Mouse (Mus musculus) adrenal gland, postnatal 14 days (tissue): ENCODE results near the gene Neb. TPM values are rescaled to one million over a fixed set of nuclear protein-coding genes. Genes with fewer than 3 reads are reported as not detected.

ENCODE experiments used
- DNase-seq: peaks from one replicate; pipeline ENCODE4 v3.0.0; 2021; ENCODE audit warnings: mixed read lengths
- total RNA-seq: library from RNA; stranded (reverse); gene quantifications from 2 replicates; pipeline ENCODE4 v1.2.3, GENCODE M21; 2021

Neb gene
- total RNA-seq, 1 experiment from 2014 or later: 1.4 TPM

DNA sequence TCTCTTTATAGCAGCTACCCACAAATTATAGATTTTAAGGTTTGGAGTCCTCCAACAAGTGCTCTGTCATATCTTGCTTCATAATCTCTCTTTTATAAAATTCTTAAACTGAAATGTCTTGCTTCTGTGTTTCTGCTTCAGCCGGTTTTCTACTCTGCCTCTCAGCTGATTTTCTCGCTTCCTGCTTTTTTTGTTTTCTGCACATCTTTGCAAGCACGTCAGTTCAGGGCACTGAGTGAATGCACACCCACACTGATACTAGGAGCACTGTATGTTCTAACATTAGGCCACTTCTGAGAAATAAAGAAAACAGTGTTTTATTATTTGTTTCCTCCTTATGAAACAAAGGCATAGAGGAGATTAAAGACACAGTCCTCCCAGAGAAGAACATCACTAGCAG is 73.7 kb downstream of the Neb start:
- no peak for DNase-seq

DNA sequence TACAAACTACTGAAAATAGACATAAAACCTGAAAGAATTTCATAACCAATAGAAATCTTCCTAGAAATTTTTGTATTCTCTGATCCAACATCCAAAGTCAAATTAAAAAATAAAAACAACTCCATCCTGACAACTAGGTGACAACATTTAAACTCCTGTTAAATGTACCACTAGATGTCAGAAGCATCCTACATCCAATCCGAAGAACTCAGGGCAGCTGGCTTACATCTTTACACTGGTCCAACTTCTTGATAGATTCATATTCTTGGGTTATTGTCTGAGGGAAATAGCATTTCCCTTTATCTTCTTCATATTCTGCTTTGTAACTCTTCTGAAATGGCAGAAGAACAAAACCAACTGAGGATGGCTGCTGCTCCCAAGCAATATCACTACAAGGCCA is 74.9 kb downstream of the Neb start:
- DNase-seq: no peak

DNA sequence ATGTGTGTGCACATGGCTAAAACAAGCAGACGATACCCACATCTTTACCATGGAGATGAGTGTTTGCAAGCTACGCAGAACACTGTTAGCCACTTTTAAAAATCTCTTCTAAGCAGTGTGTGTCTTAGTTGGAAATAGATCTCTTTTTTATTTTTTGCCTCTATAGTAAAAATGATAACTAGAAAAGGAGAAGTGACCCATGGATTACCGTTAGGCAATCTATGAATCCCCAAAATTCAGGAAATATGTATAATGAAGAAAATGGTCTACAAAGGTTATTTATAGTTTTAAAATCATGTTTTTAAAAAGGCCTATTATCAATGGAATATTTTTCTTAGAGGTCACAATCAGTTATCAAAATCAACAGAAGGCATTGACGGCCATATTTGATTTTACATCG is 80.3 kb downstream of the Neb start:
- DNase-seq: no peak

DNA sequence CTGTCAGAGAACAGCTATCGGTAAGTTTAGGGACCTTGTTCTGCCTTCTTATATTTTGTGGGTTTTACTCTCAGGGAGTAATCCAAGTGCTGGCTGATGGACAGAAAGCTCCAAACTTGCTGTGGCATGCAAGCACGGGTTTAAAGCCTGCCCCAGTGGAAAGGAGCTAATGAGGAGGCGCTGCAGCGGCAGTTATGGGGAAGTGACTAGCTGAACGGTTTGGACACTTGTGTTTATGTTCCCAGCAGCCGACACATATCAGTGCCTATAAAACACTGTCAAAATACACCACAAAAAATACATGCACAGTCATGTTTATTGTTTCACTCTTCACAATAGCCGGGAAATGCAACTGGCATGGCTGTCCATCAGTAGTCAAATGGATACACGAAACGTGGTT is 81.5 kb downstream of the Neb start:
- no peak for DNase-seq

DNA sequence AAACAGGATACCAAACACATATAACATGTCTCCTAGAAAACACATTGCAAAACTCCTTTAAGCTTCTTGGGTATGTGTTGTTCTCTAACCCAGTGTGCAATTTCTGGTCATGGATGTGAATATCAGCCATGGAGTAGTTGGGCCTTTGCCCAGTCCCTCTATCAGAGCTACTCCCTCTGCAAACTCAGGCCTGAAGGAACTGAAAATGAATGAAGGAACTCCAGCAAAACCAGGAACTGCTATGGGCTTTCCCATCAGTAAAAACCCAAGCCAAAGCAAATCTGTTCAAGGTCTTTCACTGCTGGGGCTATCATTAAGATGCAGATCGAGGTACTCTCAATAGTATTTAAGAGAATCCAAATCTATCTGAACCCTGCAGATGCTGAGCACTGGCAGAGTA is 90.8 kb downstream of the Neb start:
- no peak for DNase-seq

DNA sequence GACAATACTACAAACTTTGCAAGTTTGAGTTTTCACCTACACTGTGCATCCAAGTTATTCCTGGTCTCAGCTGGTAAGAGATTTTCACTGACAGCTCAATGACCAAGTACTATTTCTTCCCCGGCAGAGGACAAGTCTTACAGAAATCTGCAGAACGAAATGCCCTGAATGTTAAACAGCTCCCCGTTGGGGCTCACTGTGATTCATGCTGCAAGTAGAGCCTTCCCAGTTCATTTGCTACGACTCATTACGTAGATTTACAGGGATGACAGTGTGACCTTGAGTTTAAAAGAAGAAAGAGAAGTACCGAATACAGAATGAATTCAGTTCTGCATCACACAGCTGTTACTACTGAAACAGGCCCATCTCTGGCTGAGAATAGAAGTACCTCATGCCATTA is 91.9 kb downstream of the Neb start:
- peak; percentile 27 for DNase-seq

DNA sequence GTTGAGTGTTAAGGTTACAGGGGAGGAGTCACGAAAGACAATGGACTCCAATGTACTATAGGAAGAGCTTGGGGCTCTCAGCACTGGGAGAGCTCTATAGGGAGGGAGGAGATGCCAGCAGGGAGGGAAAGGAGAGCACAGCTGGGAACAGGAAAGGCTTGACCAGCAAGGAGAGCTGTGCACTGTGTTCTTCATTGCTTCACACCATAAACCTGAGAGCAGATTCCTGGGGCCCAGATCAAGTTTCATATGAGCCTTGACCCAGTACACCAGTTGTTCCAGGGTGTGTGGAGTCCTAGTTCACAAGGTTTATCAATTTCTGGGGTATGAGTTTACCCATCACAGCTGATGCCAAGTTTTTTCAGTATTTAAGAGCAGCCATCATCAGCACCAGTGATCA is 106.1 kb downstream of the Neb start:
- DNase-seq: no peak

DNA sequence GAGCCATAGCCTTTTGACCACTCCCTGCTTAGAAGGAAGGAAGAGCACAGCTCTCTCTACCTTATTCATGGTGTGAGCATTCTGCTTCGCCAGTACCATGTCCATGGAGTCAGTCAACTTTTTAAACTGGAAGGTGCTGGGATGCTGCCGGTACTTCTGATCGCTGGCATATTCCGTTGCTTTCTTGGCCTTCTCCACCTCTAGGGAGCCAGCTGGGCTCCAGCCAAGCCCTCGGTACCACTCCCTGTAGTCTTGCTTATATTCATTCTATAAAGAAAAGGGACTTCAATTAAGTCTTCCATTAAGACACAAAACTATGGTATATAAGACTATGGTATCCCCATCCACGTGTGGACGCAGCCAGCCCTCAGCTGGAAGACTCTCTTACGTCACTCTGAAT is 107.4 kb downstream of the Neb start:
- DNase-seq: no peak

DNA sequence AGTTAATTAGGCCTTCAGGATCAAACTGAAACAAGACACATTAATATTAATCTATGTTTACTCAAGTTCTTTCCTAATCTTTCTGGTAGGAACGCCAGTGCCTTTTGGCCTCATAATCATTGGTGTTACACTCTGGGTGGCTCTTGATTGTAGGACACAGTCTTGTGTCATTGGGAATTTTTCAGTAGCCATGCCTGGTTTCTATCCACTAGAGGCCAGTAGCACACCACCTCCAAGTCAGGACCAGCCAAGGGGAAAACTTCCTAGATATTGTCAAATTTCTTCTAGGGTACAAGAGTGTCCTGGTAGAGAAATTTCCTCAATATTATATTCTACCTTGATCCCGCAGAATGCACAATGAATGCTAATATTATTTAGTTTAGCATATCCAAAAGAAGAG is 116.1 kb downstream of the Neb start:
- DNase-seq: peak; percentile 30

DNA sequence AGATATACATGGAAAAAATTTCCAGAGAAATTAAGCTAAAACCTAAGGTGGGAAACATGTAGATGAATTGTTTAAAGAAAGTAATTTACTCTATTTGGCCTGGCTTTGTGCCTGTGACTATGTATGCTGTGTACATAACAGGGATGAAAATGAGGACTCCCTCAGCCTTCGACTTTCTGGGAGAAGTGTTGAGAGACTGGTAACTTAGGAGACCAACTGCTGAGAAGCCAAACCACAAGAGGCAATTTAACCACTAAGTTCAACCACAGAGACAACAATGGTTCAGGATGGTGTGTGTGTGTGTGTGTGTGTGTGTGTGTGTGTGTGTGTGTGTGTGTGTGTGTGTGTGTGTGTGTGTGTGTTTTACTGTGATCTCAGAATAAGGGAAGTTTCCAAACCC is 126.2 kb downstream of the Neb start:
- DNase-seq: no peak

DNA sequence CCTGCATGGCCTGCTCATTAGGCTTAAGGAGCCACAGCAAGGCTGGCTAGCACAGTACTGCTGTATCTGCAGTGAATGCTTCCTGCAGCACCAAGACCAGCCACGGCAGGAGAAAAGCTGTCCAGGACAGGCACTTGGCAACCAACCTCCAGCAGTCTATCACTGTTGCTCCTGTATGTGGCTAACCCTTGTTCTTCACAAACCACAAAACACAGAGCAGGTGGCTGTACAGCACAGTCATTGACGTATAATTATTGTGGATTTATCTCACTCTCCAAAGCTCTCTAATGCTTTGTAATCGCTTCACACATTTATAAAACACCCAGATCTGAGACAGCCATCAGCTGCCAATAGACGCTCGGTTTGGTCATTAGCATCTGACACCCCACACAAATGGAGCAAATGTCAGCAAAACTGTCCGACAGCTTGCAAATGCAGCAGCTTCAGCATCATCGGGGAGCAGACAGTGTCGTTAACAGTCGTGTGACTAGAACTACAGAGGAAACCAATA is 129.9 kb downstream of the Neb start:
- no peak for DNase-seq

DNA sequence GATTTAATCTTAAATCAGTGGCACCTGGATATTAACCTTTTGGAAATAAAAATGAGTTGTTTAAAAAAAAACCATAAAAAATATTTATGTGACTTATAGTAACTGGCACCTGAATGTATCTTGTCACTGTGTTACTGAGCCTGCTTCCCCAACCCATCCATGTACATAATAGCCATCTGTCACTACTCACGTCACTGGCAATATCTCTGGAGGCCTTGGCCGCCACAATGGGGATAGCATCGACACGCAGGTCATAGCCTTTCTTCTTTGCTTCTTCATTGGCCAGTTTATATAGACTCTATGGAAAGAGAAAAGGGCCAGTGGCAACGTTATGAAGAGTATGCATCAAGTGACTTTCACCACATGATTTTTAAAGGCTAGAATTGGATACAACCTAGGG is 133.2 kb downstream of the Neb start:
- DNase-seq: no peak

DNA sequence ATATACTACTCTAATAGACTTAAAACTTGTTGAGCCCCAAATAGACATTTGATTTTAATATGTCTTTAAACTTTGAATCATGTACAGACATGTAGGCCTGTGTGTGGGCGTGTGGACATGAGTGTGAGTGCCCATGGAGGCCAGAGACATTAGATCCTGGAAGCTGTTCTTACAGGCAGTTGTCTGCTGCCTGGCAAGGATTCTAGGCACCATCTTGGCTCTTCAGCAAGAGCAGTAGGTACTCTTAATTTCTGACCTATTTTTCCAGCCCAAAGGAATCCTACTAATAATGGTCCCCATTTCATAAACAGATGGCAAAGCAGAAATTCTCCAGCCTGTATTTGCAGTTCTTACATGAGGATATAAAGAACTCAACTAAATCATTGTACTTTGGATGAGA is 135.6 kb downstream of the Neb start:
- DNase-seq: no peak

DNA sequence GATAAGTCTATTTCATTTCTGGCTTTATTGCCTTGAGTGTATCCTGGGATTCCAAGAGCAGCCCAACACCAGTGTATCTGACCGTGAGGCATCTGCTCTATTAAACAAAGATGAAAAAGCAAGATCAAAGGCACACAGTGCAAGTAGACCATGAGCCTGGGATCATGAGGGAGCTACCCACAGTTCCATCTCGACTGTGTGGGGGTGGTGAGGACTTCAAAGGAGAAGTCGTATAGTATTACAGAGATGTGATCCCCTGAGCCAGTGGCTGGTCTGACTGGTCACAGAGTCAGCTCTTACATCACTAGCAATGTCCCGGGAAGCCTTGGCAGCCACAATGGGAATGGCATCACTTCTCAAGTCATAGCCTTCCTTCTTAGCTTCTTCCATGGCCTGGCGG is 140.4 kb downstream of the Neb start:
- no peak for DNase-seq

DNA sequence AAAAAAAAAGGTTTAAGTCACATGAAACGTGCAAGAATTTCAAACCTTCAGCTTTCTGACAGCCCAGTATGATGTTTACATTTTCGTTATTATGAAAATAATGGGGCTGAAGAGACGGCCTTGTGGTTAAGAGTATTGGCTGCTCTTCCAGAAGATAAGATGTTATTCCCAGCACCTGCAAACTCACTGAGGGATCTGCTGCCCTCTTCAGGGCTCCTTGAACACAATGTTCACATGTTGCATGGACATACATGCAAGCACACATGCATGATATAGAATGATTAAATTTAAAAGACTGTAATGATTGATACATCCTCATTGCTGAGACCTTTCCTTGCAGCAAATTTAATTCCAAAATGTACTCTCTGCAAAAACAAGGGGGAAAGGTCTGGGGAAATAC is 150.7 kb downstream of the Neb start:
- no peak for DNase-seq

DNA sequence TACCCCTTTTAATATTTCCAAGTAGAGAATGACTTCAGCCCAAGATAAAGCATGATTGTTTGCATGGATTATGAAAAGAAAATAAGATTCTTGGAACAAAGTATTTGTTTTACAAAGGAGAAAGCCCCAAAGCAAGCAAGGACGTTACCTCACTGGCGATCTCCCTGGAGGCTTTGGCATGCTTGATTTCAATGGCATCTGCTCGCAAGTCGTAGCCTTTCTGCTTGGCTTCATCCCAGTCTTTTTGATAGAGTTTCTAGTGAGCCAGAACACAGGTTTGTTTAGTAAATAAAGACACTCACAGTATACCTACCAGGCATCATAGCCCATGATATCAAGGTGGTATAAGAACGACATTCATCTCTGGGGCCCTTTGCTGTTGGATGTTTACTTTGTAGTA is 153.9 kb downstream of the Neb start:
- DNase-seq: no peak

DNA sequence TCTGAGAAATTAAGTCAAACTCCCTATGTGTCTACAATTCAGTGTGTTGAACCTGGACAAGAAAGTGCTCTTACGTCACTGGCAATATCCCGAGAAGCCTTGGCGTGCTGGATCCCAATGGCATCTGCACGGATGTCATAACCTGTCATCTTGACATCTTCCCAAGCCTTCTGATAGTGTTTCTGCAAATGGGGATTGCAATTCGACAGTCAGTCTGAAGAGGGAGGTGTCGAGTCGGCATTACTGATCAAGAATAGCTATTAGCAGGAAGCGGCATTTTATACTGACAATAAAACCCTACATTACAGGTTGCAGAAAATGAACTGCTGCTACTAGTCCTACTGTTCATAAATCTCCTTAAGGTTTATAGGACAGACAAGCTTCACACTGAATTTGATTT is 158.2 kb downstream of the Neb start:
- peak; percentile 21 for DNase-seq

DNA sequence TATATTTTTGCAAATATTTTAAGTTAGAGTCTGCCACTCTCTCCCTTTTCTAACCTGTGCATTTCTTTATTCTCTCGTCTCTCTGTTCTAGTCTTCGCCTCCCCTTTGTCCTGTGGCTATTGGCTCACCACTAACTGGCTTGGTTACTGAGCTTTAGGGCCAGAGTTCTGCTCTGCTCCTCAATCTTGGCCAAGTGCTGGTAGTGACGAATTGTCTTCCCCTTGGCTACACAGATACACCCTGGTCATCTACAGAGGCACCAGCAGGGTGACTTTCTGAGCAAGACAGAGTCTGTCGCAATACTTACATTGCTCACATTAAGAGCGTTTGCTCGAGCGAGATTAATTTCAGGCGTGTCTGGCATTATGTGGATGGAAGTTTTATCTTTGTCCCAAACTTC is 162.3 kb downstream of the Neb start:
- DNase-seq: no peak

DNA sequence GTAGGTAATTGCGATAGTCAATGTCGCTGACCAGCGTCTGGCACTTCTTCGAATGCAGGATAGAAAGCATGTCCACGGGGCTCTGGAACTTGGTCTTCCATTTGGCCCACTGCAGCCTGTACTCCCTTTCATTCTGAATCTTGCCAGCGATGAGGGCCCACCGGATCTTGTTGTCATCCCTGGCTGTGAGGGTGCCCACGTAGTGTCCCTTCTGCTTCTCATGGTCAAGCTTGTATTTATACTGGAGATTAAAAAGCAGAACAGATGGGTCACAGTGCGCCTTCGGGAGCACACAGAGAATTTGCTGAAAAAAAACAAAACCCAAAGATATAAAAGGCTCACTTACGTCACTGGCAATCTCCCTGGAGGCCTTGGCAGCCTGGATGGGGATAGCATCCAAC is 165.7 kb downstream of the Neb start:
- no peak for DNase-seq

DNA sequence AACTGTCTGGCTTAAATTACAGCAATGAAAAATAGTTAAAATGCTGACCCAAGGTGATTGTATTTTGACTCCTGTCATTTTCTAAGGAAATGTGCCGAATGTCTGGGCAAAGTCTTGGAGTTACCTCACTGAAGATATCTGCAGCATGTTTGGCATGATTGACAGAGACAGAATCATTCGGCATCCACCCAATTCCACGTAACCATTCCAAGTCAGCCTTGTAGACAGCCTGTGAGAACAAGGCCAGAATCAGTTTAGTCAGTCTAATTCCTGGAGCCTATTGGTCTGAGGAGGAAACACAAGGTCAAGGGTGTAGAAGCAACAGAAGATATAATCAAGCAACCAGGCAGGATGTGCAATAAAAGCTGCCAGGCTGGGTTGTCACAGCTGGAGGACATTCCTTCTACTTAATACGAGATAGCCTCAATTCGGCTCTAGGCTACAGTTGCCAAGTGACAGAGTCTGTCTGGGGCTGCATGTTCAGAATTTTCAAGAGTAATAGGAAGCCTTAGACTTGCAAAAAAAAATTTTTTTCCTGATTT is 166.8 kb downstream of the Neb start:
- peak; percentile 27 for DNase-seq

DNA sequence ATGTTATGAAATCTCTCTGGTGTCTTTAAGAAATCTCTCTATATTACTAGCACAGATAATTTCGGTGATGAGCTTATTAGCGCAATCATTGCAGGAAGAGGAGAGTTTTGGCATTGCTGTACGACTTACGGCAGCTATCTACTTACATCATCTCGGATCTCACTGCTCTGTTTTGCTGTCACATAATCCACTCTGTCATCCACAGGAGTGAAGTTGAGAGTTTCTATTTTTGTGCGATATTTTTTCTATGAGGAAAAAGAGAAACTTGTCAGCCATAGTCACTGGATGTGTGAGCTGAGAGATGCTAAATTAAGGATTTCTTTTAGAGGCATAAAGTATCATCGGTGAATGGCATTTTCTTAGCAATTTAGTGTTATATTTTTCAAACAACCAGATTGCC is 167.6 kb downstream of the Neb start:
- no peak for DNase-seq

DNA sequence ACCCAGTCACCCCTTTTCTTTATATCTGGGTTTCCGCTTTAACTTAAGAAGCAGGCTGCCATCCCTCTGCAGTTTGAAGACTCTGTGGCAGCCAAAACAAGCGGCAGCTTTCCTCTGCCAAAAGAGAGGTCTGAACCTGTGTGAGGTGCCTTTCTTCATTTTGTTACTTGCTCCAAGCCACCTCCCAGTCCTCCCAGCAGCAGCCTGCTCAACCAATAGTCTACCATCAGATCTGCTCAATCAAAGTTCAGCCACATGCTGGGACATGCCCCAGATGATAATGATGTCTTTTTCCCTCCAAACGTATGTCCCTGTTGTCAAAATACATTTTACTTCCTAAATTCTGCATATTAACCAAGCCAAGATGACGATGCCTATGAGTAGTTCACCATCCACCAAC is 173.3 kb downstream of the Neb start:
- no peak for DNase-seq

DNA sequence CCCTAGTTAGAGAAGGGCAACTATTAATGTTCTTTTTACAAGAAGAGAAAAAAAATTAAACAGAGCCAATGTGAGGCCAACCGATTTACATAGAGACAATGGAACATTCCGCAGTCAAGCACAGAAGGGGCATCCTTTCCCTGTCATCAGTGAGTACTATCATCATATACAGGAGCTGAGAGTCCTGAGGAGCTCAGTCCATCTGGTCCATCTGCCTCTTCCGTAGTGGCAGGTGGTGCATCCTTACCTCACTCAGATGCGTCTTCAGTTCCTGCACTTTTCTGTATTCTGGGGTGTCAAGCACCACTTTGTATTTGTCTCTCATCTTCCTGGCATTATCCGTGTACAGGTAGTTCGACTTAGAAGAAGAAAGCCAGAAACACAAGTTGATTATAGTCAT is 184.6 kb downstream of the Neb start:
- no peak for DNase-seq

DNA sequence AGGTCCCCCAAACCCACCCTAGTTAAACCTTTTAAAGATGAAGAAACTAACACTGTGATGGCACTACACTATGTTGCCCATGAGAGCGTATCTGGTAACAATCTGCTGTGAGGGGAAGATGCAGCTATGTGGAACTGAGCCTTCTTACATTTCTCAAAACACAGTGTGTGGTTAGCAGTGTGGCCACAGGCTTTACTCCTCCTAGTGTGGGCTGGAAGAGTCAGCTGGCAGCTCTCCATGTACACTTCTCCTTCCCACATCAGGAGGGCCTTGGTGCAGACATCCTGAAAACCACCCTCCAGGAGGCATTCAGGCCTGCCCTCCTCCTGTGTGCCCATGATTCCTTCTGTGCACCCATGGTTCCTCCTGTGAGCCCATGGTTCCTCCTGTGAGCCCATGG is 198.6 kb downstream of the Neb start:
- no peak for DNase-seq

DNA sequence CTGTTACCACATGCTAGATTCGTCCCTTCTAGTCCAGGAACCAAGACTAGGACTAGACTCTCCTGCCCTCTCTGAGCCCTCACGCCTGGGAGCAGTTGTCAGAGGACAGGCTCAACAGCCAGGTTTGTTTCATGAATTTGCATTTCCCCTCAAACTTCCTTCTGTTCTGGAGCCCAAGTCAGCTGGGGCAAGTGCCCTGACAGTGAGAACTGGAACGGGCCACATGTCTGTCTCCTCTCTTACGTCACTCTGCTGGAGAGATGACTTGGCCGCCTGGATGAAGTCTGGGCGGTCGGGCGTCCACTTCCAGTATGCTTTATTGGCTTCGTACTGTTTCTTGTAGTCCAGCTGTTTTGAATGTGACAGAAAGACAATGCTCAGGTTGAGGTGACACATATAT is 200.5 kb downstream of the Neb start:
- no peak for DNase-seq
